Mouse (Mus musculus) liver, embryonic 14.5 days (tissue): ENCODE measurements around the gene Ric1.
"Not testable (repeated sequence)": the region's sequence is repeated elsewhere in the genome, so short reads cannot be mapped to it uniquely, and the experiment has no call there.

Source experiments
- CTCF ChIP-seq: IDR thresholded peaks from 2 replicates; pipeline ENCODE4 v1.5.1; 2016; ENCODE audit warnings: antibody characterized with exemption, low read depth, control low read depth
- EP300 ChIP-seq: IDR thresholded peaks from 2 replicates; pipeline ENCODE4 v1.6.1; 2016; ENCODE audit warnings: antibody characterized with exemption, low read depth

- not testable (repeated sequence) for TF ChIP-seq CTCF, EP300
Observed at GRCm38 (mm10) chr19:29525588-29525987, 3.5 kb downstream of the Ric1 start.
